Mouse (Mus musculus): ENCODE measurements around the gene Snx25.
A peak's percentile ranks its signal among the peaks of the same experiment; 100 is the strongest.

DNA sequence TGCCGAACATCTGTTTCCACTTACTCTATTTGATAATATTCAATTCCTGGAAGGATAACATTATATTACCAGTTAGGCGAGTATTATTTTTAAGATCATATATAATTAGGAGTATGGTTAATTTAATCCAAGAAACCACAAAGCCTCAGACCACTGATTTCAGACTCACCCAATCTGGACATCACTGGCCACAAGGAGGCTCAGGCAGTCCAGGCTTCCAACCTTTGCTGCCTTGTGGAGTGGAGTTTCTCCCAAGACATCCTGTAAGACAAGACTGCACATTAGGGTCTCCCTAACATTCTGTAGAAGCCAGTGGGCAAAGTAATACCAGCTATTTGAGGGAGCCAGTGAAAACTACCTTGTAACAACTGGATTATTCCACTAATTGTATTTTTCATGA is 153.7 kb downstream of the Snx25 start:
- TF ChIP-seq CTCF (IDR thresholded peaks at IDR 0.05; ENCODE audit: low read depth) (peak; percentile 28), EP300 (IDR thresholded peaks at IDR 0.05; ENCODE audit: low read depth) (no peak)
